Mouse (Mus musculus) monocyte, adult 5-6 weeks (primary cell): ENCODE data around the gene D430042O09Rik. TPM values are rescaled to one million over a fixed set of nuclear protein-coding genes. Genes with fewer than 3 reads are reported as not detected.

Experiments
- ATAC-seq: fragments of 153-309, 156-312 bp; replicated peaks from 2 replicates; pipeline ENCODE4 v1.8.0; 2017; ENCODE audit warnings: mild to moderate bottlenecking; ENCODE audit not compliant: low TSS enrichment, insufficient number of reproducible peaks, severe bottlenecking, poor library complexity, low FRiP score
- total RNA-seq: library from RNA; stranded (forward); fragments of 200-1000, 200-491, 200-594 nt; gene quantifications from 3 replicates; pipeline ENCODE4 v1.2.3, GENCODE M21; 2017

D430042O09Rik gene
- total RNA-seq, 1 experiment from 2014 or later, result 12.3 TPM

- no peak for ATAC-seq
Measured at GRCm38 (mm10) chr7:125899916-125900315, 192.2 kb downstream of the D430042O09Rik start.

- ATAC-seq, result no peak
Measured at GRCm38 (mm10) chr7:125900386-125901161, 192.9 kb downstream of the D430042O09Rik start.

DNA sequence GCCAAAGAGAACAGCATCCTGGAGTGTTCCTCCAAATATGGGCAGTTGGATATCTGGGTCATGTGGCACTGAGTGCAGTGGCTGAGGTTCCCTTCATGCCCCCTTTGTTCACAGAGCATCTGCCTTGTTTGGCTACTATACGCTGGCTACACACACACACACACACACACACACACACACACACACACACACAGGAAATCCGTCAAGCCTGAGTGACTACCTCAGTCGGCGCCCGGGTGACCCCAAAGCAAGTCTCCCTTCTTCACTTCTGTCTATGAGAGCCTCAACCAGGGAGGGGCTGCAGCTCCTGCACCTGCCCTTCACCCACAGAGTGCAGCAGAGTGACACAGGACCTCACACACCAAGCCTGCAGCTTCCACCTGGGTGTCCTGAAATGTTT, 213.1 kb downstream of the D430042O09Rik start:
- ATAC-seq, result no peak

- ATAC-seq, result no peak
Measured at GRCm38 (mm10) chr7:125924044-125924443, 216.4 kb downstream of the D430042O09Rik start.

Other genes starting within 250 kb of the D430042O09Rik start
- 24.3 to 43.0 TPM (median 42.0 TPM) in 3 replicates for gene Nsmce1, start 216.3 kb upstream of the D430042O09Rik start, total RNA-seq
- gene Il4ra, start 155.8 kb upstream of the D430042O09Rik start, total RNA-seq, result 57.3 to 65.3 TPM (median 57.6 TPM) in 3 replicates
- 15.2 to 17.8 TPM (median 15.8 TPM) in 3 replicates for gene Il21r, start 104.5 kb upstream of the D430042O09Rik start, total RNA-seq
- gene Gtf3c1, start 108 bp upstream of the D430042O09Rik start, total RNA-seq, result 24.3 to 36.0 TPM (median 28.8 TPM) in 3 replicates